In the genomic region with DNA sequence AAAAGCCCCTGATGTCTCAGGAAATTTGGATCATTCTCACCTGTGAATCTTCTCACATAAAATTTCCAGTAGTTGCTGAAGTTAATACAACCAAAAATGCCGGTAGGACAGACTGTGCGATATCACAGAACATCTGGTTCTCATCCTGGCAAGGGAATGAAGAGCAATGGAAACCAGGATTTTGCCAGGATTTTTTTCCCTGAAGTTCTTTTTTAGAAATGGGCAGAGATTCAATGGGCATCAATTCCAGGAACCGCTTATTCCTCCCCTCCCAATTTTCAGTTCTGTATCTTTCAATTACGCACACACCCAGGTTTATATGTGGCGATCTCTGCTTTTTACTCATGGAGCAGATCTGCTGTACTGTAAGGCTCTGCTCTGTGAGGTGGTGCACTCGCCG, we compare ENCODE assay signal across 31 mouse cellular contexts.
A peak's percentile ranks its signal among the peaks of the same experiment; 100 is the strongest.
DNase-seq lines count a peak whose midpoint lies in the region; ATAC-seq and TF ChIP-seq lines count a peak whose summit lies in the region.
"Had no signal": no experiment of that assay in that cellular context is flagged by ENCODE, and none has a peak within 500 bp of the region (broad histone marks: within the 10 kb centered on the region; RNA-seq: fewer than 3 reads in every experiment).

No protein-coding gene starts in this region.

- no peak overlapping the region for H3K9ac ChIP-seq in limb, embryonic 14.5 days (ENCODE audit: low read depth, low read length, severe bottlenecking)
- H3K9ac ChIP-seq: embryonic facial prominence, embryonic 13.5 days; heart, embryonic 15.5 days; hindbrain, embryonic 12.5 days; intestine, embryonic 15.5 days; liver, embryonic 14.5 days; lung, embryonic 14.5 days; midbrain, embryonic 12.5 days; neural tube, embryonic 12.5 days had no signal

- 62% methylated on average over 7 of the region's 7 CpGs for WGBS in limb, embryonic 14.5 days
- 88% methylated on average over 7 of the region's 7 CpGs for WGBS in limb, embryonic 10.5 days

- no peaks in the 10 kb centered on the region for H3K27me3 ChIP-seq in limb, embryonic 14.5 days (ENCODE audit: control insufficient read depth, insufficient read depth, low read length)
- H3K27me3 ChIP-seq in limb, embryonic 10.5 days (ENCODE audit: low read depth, poor library complexity, severe bottlenecking), result no peaks in the 10 kb centered on the region
- H3K27me3 ChIP-seq: embryonic facial prominence, embryonic 13.5 days; heart, embryonic 15.5 days; hindbrain, embryonic 12.5 days; intestine, embryonic 15.5 days; megakaryocyte, embryonic 14.5 days; midbrain, embryonic 12.5 days; neural tube, embryonic 12.5 days had no signal

- TF ChIP-seq CTCF in gastrocnemius, adult 2 months (IDR thresholded peaks at IDR 0.05), result no peak

- no peak overlapping the region for H3K4me3 ChIP-seq in gastrocnemius, adult 2 months
- H3K4me3 ChIP-seq in limb, embryonic 14.5 days (replicated peaks; ENCODE audit: low read length), result no peak overlapping the region
- no peak overlapping the region for H3K4me3 ChIP-seq in limb, embryonic 10.5 days
- H3K4me3 ChIP-seq: embryonic facial prominence, embryonic 13.5 days; erythroblast, embryonic 14.5 days; heart, embryonic 15.5 days; hindbrain, embryonic 12.5 days; intestine, embryonic 15.5 days; megakaryocyte, embryonic 14.5 days; midbrain, embryonic 12.5 days; myocyte; neural tube, embryonic 12.5 days had no signal

- no peaks in the 10 kb centered on the region for H3K9me3 ChIP-seq in limb, embryonic 14.5 days (ENCODE audit: control insufficient read depth, low read length)
- H3K9me3 ChIP-seq in limb, embryonic 10.5 days (replicated peaks), result no peaks in the 10 kb centered on the region
- H3K9me3 ChIP-seq: heart, embryonic 15.5 days; hindbrain, embryonic 12.5 days; intestine, embryonic 15.5 days; midbrain, embryonic 12.5 days had no signal

- 0 out of 2 replicates have a peak overlapping the region, but pooled peaks have one; percentile 25 for H3K27ac ChIP-seq in gastrocnemius, adult 2 months
- no peak overlapping the region for H3K27ac ChIP-seq in limb, embryonic 14.5 days (replicated peaks; ENCODE audit: low read depth, low read length)
- H3K27ac ChIP-seq in limb, embryonic 10.5 days, result no peak overlapping the region
- H3K27ac ChIP-seq: embryonic facial prominence, embryonic 13.5 days; heart, embryonic 15.5 days; hindbrain, embryonic 12.5 days; hindbrain, postnatal 0 days; intestine, embryonic 15.5 days; liver, embryonic 14.5 days; midbrain, embryonic 12.5 days; neural tube, embryonic 12.5 days had no signal

- no peak for TF ChIP-seq POLR2A in limb, embryonic 14.5 days (IDR thresholded peaks at IDR 0.05; ENCODE audit: borderline replicate concordance, extremely low read depth, insufficient read depth, insufficient read length)

- intact Hi-C loops in gastrocnemius, adult 2 months (cut with DNase I), result no loop called here

- no peaks in the 10 kb centered on the region for H3K36me3 ChIP-seq in limb, embryonic 14.5 days (ENCODE audit: control insufficient read depth, insufficient read depth, low read length)
- H3K36me3 ChIP-seq in limb, embryonic 10.5 days, result no peaks in the 10 kb centered on the region
- H3K36me3 ChIP-seq: embryonic facial prominence, embryonic 13.5 days; heart, embryonic 15.5 days; hindbrain, embryonic 12.5 days; intestine, embryonic 15.5 days; midbrain, embryonic 12.5 days; neural tube, embryonic 12.5 days had no signal

- no peaks in the 10 kb centered on the region for H3K4me1 ChIP-seq in limb, embryonic 14.5 days (ENCODE audit: control insufficient read depth, insufficient read depth, low read length)
- no peaks in the 10 kb centered on the region for H3K4me1 ChIP-seq in limb, embryonic 10.5 days
- H3K4me1 ChIP-seq: heart, embryonic 15.5 days; hindbrain, embryonic 12.5 days; intestine, embryonic 15.5 days; megakaryocyte, embryonic 14.5 days; midbrain, embryonic 12.5 days; neural tube, embryonic 12.5 days had no signal

- no peak for ATAC-seq in limb, embryonic 14.5 days (ENCODE audit: low FRiP score, low read depth)
- ATAC-seq: CD4-positive, CD25-positive, alpha-beta regulatory T cell, adult 4 months; hindbrain, postnatal 0 days; intestine, embryonic 15.5 days had no signal

- H3K4me2 ChIP-seq in limb, embryonic 14.5 days (replicated peaks; ENCODE audit: low read depth, low read length, severe bottlenecking), result no peak overlapping the region
- H3K4me2 ChIP-seq: embryonic facial prominence, embryonic 13.5 days; heart, embryonic 15.5 days; hindbrain, embryonic 12.5 days; intestine, embryonic 15.5 days; lung, embryonic 14.5 days; midbrain, embryonic 12.5 days; neural tube, embryonic 12.5 days had no signal

- DNase-seq in gastrocnemius, adult 2 months, result no peak
- DNase-seq in gastrocnemius, postnatal 10 days, result no peak
- peak; percentile 10 for DNase-seq in limb, embryonic 14.5 days (ENCODE audit: low spot score)
- DNase-seq in limb, embryonic 10.5 days (ENCODE audit: low spot score), result no peak
- peak; percentile 17 for DNase-seq in adipocyte (ENCODE audit: low spot score)
- DNase-seq in telencephalon, adult 2 months (ENCODE audit: low read depth, low spot score), result peak; percentile 47
- no peak for DNase-seq in thymus, adult 18-20 months
- DNase-seq: adrenal gland, postnatal 10 days; cerebellum, adult 11-12 months; cerebellum, adult 9-11 months; embryo, embryonic 11 days; heart, postnatal 36 days; kidney, adult 2 months; kidney, postnatal 4 days; left cerebral cortex, postnatal 4 days; liver; lung, embryonic 14.5 days; right cerebral cortex, adult 18-20 months; thymus, postnatal 14 days had no signal

Comparison
In these comparisons a context has a peak if more than half of its experiments do, and no peak if none do; other contexts are left out.
1. DNase-seq: peak in limb, embryonic 14.5 days (single experiment), adipocyte (single experiment) and telencephalon, adult 2 months (single experiment); none in gastrocnemius, adult 2 months (single experiment), gastrocnemius, postnatal 10 days (single experiment), limb, embryonic 10.5 days (single experiment) and thymus, adult 18-20 months (0 of 2).